Mouse (Mus musculus) E14TG2a.4 (cell line): ENCODE results near the gene Abcb1b.

ENCODE experiments used
- CTCF ChIP-seq: conservative IDR thresholded peaks from 2 replicates; pipeline ENCODE4 v1.5.1; 2014; ENCODE audit warnings: low read length
- NANOG ChIP-seq: IDR thresholded peaks from 2 replicates; pipeline ENCODE4 v1.6.1; 2014; ENCODE audit warnings: borderline replicate concordance, low read length, mixed read lengths

DNA sequence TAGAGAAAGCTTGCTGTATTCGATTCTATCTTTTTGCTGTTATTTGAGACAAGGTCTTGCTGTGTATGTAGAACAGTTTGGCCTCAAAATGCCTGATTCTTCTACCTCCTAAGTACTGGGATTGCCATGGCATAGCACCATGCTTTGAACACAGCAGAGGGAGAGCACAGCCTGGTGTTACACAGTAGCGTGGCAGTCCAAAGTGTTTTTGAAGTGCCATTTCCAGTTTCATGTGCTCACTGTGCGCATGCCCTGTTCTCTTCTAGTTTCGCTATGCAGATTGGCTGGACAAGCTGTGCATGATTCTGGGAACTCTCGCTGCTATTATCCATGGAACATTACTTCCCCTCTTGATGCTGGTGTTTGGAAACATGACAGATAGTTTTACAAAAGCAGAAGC, 7.8 kb downstream of the Abcb1b start:
- TF ChIP-seq CTCF (no peak), NANOG (no peak)
